Comparison of ENCODE assay signal across 17 mouse cellular contexts in genomic region chr11:18151369-18151768, GRCm38 (mm10).
DNase-seq lines count a peak whose midpoint lies in the region; ATAC-seq lines count a peak whose summit lies in the region.
"Had no signal": no experiment of that assay in that cellular context is flagged by ENCODE, and none has a peak within 500 bp of the region (broad histone marks: within the 10 kb centered on the region; RNA-seq: fewer than 3 reads in every experiment).

No protein-coding gene starts in this region.

- no peaks in the 10 kb centered on the region for H3K9me3 ChIP-seq in forebrain, embryonic 13.5 days (replicated peaks)
- H3K9me3 ChIP-seq in forebrain, embryonic 12.5 days, result no peaks in the 10 kb centered on the region
- H3K9me3 ChIP-seq in hindbrain, embryonic 13.5 days, result no peaks in the 10 kb centered on the region
- no peaks in the 10 kb centered on the region for H3K9me3 ChIP-seq in hindbrain, embryonic 16.5 days (ENCODE audit: control insufficient read depth, low read length)
- H3K9me3 ChIP-seq in lung, embryonic 15.5 days, result no peaks in the 10 kb centered on the region
- H3K9me3 ChIP-seq: embryonic facial prominence, embryonic 10.5 days; embryonic facial prominence, embryonic 13.5 days; heart, embryonic 12.5 days; hindbrain, embryonic 15.5 days had no signal

- 0 out of 2 replicates have a peak, but pooled peaks have one; percentile 8 for ATAC-seq in forebrain, embryonic 13.5 days
- no peak for ATAC-seq in forebrain, embryonic 12.5 days (ENCODE audit: low FRiP score)
- no peak for ATAC-seq in hindbrain, embryonic 13.5 days (ENCODE audit: low FRiP score)
- no peak for ATAC-seq in hindbrain, embryonic 16.5 days
- peak; percentile 65; the same call in 1 of the 2 replicates for ATAC-seq in lung, embryonic 15.5 days (ENCODE audit: borderline replicate concordance, extremely low read depth, low FRiP score, low TSS enrichment)
- ATAC-seq: activated CD4-positive, CD25-positive, alpha-beta regulatory T cell, adult 4 months; forebrain, postnatal 0 days; inflammation-experienced regulatory T-cells, adult 6 months had no signal

- no peak for DNase-seq in lung, postnatal 14 days
- DNase-seq in lung, postnatal 10 days, result peak; percentile 7
- no peak for DNase-seq in lung, postnatal 4 days

- H3K4me2 ChIP-seq in forebrain, embryonic 13.5 days, result no peak overlapping the region
- H3K4me2 ChIP-seq in forebrain, embryonic 12.5 days, result no peak overlapping the region
- H3K4me2 ChIP-seq in hindbrain, embryonic 13.5 days, result no peak overlapping the region
- no peak overlapping the region for H3K4me2 ChIP-seq in hindbrain, embryonic 16.5 days (ENCODE audit: low read length)
- H3K4me2 ChIP-seq in lung, embryonic 15.5 days, result no peak overlapping the region
- H3K4me2 ChIP-seq: embryonic facial prominence, embryonic 13.5 days; heart, embryonic 12.5 days; hindbrain, embryonic 15.5 days had no signal

- WGBS in forebrain, embryonic 13.5 days, result 71% methylated on average over 4 of the region's 4 CpGs
- WGBS in forebrain, embryonic 12.5 days, result 78% methylated on average over 4 of the region's 4 CpGs
- 62% methylated on average over 4 of the region's 4 CpGs for WGBS in hindbrain, embryonic 13.5 days
- 56% methylated on average over 4 of the region's 4 CpGs for WGBS in hindbrain, embryonic 16.5 days
- WGBS in lung, embryonic 15.5 days, result 47% methylated on average over 4 of the region's 4 CpGs

- peaks cover 3% of the 10 kb centered on the region; the same call in 1 of the 2 replicates for H3K27me3 ChIP-seq in forebrain, embryonic 13.5 days
- no peaks in the 10 kb centered on the region for H3K27me3 ChIP-seq in forebrain, embryonic 12.5 days
- H3K27me3 ChIP-seq in hindbrain, embryonic 13.5 days, result no peaks in the 10 kb centered on the region
- H3K27me3 ChIP-seq in hindbrain, embryonic 16.5 days (replicated peaks; ENCODE audit: control insufficient read depth, insufficient read depth, low read length), result no peaks in the 10 kb centered on the region
- H3K27me3 ChIP-seq in lung, embryonic 15.5 days, result no peaks in the 10 kb centered on the region
- H3K27me3 ChIP-seq: embryonic facial prominence, embryonic 13.5 days; heart, embryonic 12.5 days; hindbrain, embryonic 15.5 days had no signal

- no peak overlapping the region for H3K4me3 ChIP-seq in forebrain, embryonic 13.5 days
- H3K4me3 ChIP-seq in forebrain, embryonic 12.5 days (replicated peaks), result no peak overlapping the region
- no peak overlapping the region for H3K4me3 ChIP-seq in hindbrain, embryonic 13.5 days
- H3K4me3 ChIP-seq in hindbrain, embryonic 16.5 days (ENCODE audit: low read length), result no peak overlapping the region
- no peak overlapping the region for H3K4me3 ChIP-seq in lung, embryonic 15.5 days
- H3K4me3 ChIP-seq: embryonic facial prominence, embryonic 10.5 days; embryonic facial prominence, embryonic 13.5 days; erythroblast, embryonic 14.5 days; gastrocnemius, adult 2 months; heart, embryonic 12.5 days; hindbrain, embryonic 15.5 days had no signal

- H3K36me3 ChIP-seq in forebrain, embryonic 13.5 days (ENCODE audit: poor library complexity, severe bottlenecking), result no peaks in the 10 kb centered on the region
- H3K36me3 ChIP-seq in forebrain, embryonic 12.5 days (replicated peaks), result no peaks in the 10 kb centered on the region
- H3K36me3 ChIP-seq in hindbrain, embryonic 13.5 days, result no peaks in the 10 kb centered on the region
- no peaks in the 10 kb centered on the region for H3K36me3 ChIP-seq in hindbrain, embryonic 16.5 days (ENCODE audit: control insufficient read depth, insufficient read depth, low read length)
- no peaks in the 10 kb centered on the region for H3K36me3 ChIP-seq in lung, embryonic 15.5 days
- H3K36me3 ChIP-seq: embryonic facial prominence, embryonic 10.5 days; embryonic facial prominence, embryonic 13.5 days; heart, embryonic 12.5 days; hindbrain, embryonic 15.5 days had no signal

- no peak overlapping the region for H3K9ac ChIP-seq in forebrain, embryonic 13.5 days
- no peak overlapping the region for H3K9ac ChIP-seq in forebrain, embryonic 12.5 days
- no peak overlapping the region for H3K9ac ChIP-seq in hindbrain, embryonic 13.5 days
- no peak overlapping the region for H3K9ac ChIP-seq in hindbrain, embryonic 16.5 days (ENCODE audit: low read depth, low read length)
- H3K9ac ChIP-seq in lung, embryonic 15.5 days, result no peak overlapping the region
- H3K9ac ChIP-seq: embryonic facial prominence, embryonic 13.5 days; forebrain, postnatal 0 days; hindbrain, embryonic 15.5 days had no signal

- H3K4me1 ChIP-seq in forebrain, embryonic 13.5 days, result 0 out of 2 replicates have a peak, but pooled peaks cover 6% of the 10 kb centered on the region
- H3K4me1 ChIP-seq in forebrain, embryonic 12.5 days, result peaks cover 7% of the 10 kb centered on the region; the same call in 1 of the 2 replicates
- peaks cover 12% of the 10 kb centered on the region for H3K4me1 ChIP-seq in hindbrain, embryonic 13.5 days (replicated peaks)
- H3K4me1 ChIP-seq in hindbrain, embryonic 16.5 days (ENCODE audit: control insufficient read depth, insufficient read depth, low read depth, low read length), result no peaks in the 10 kb centered on the region
- H3K4me1 ChIP-seq in lung, embryonic 15.5 days, result peaks cover 5% of the 10 kb centered on the region; the same call in 1 of the 2 replicates
- H3K4me1 ChIP-seq: embryonic facial prominence, embryonic 13.5 days had no signal

- H3K27ac ChIP-seq in forebrain, embryonic 13.5 days, result no peak overlapping the region
- H3K27ac ChIP-seq in forebrain, embryonic 12.5 days, result no peak overlapping the region
- peak overlapping the region; percentile 78; the same call in 1 of the 2 replicates for H3K27ac ChIP-seq in hindbrain, embryonic 13.5 days
- H3K27ac ChIP-seq in hindbrain, embryonic 16.5 days (ENCODE audit: low read depth, low read length), result no peak overlapping the region
- peak overlapping the region; percentile 67; the same call in 1 of the 2 replicates for H3K27ac ChIP-seq in lung, embryonic 15.5 days
- H3K27ac ChIP-seq: gastrocnemius, adult 2 months had no signal

Comparison
In these comparisons a context has a peak if more than half of its experiments do, and no peak if none do; other contexts are left out.
1. ATAC-seq: peak in forebrain, embryonic 13.5 days (single experiment) and lung, embryonic 15.5 days (single experiment); none in forebrain, embryonic 12.5 days (single experiment), hindbrain, embryonic 13.5 days (single experiment) and hindbrain, embryonic 16.5 days (single experiment).
2. H3K27ac ChIP-seq: peak in hindbrain, embryonic 13.5 days (single experiment) and lung, embryonic 15.5 days (single experiment); none in forebrain, embryonic 13.5 days (single experiment), forebrain, embryonic 12.5 days (single experiment) and hindbrain, embryonic 16.5 days (single experiment).